Mouse (Mus musculus) CH12.LX (cell line): ENCODE measurements around the gene Taf12. TPM values are rescaled to one million over a fixed set of nuclear protein-coding genes. Genes with fewer than 3 reads are reported as not detected.

Experiments used
- DNase-seq: peaks from one replicate; pipeline ENCODE4 v3.0.0-alpha.2; 2013; ENCODE audit errors: extremely low read depth
- H3K27ac ChIP-seq: 2 replicates; pipeline ENCODE4 v1.5.1; 2012; ENCODE audit warnings: low read depth, mild to moderate bottlenecking, control low read depth, moderate library complexity; ENCODE audit not compliant: insufficient read depth
- H3K27me3 ChIP-seq: replicated peaks from 2 replicates; pipeline ENCODE3; 2012; ENCODE audit warnings: inconsistent platforms
- H3K36me3 ChIP-seq, 2 experiments: replicated peaks in 1 of 2; 2 replicates each; pipeline versions ENCODE3 to v1.6.1; 2012; ENCODE audit warnings: inconsistent platforms in 1 of 2, low read length in 1 of 2, mild to moderate bottlenecking in 1 of 2, mixed read lengths in 1 of 2, moderate library complexity in 1 of 2; ENCODE audit not compliant: control insufficient read depth in 1 of 2, insufficient read depth in 1 of 2
- H3K4me1 ChIP-seq, 2 experiments: 2 replicates each; pipeline ENCODE4 v1.6.1; 2012; ENCODE audit warnings: inconsistent platforms in 1 of 2, moderate library complexity in 1 of 2; ENCODE audit not compliant: insufficient read depth in 2 of 2, control insufficient read depth in 1 of 2
- H3K4me2 ChIP-seq: 2 replicates; pipeline ENCODE4 v1.6.1; 2012; ENCODE audit warnings: low read depth, mild to moderate bottlenecking, control low read depth; ENCODE audit not compliant: poor library complexity, insufficient read depth, severe bottlenecking
- H3K4me3 ChIP-seq, 3 experiments: fragments of 150-350 bp in 1 of 3; sonication (generic) in 1 of 3; replicated peaks in 1 of 3; 2 replicates each; pipeline versions ENCODE3 to v1.5.1; 2011 to 2012; ENCODE audit warnings: low read depth in 2 of 3, low read length in 2 of 3, mild to moderate bottlenecking in 2 of 3, moderate library complexity in 2 of 3, control low read depth in 1 of 3, improper control_type of control experiment in 1 of 3, inconsistent platforms in 1 of 3, mixed read lengths in 1 of 3; ENCODE audit not compliant: poor library complexity in 1 of 3
- H3K79me2 ChIP-seq: replicated peaks from 2 replicates; pipeline ENCODE4 v1.6.1; 2012; ENCODE audit warnings: mild to moderate bottlenecking, moderate library complexity; ENCODE audit not compliant: control insufficient read depth, poor library complexity, insufficient read depth, severe bottlenecking; ENCODE audit errors: extremely low read depth
- H3K9ac ChIP-seq: 2 replicates; pipeline ENCODE4 v1.6.1; 2012; ENCODE audit warnings: low read depth, mild to moderate bottlenecking, control low read depth, moderate library complexity; ENCODE audit not compliant: insufficient read depth
- H3K9me3 ChIP-seq: replicated peaks from 2 replicates; pipeline ENCODE3; 2012; ENCODE audit warnings: low read length, inconsistent platforms, mixed read lengths
- CTCF ChIP-seq, 2 experiments: IDR thresholded peaks in 1 of 2; conservative IDR thresholded peaks in 1 of 2; 2 replicates each; pipeline ENCODE4 v1.5.1; 2011 to 2012; ENCODE audit warnings: low read depth in 2 of 2, low read length in 2 of 2, improper control_type of control experiment in 1 of 2, inconsistent platforms in 1 of 2, mild to moderate bottlenecking in 1 of 2, moderate library complexity in 1 of 2
- HCFC1 ChIP-seq: IDR thresholded peaks from 2 replicates; pipeline ENCODE4 v1.6.1; 2012; ENCODE audit warnings: low read depth, mild to moderate bottlenecking, inconsistent platforms, low read length, improper control_type of control experiment
- IRF4 ChIP-seq: IDR thresholded peaks from 2 replicates; pipeline ENCODE4 v1.6.1; 2014; ENCODE audit warnings: low read depth, mild to moderate bottlenecking, inconsistent platforms, low read length, improper control_type of control experiment
- JUN ChIP-seq: IDR thresholded peaks from 2 replicates; pipeline ENCODE4 v1.6.1; 2011; ENCODE audit warnings: low read depth, mild to moderate bottlenecking, low read length, improper control_type of control experiment, moderate library complexity; ENCODE audit not compliant: insufficient read depth
- JUND ChIP-seq: conservative IDR thresholded peaks from 2 replicates; pipeline ENCODE4 v1.6.1; 2011; ENCODE audit warnings: low read depth, low read length, improper control_type of control experiment
- MAFK ChIP-seq: IDR thresholded peaks from 2 replicates; pipeline ENCODE4 v1.6.1; 2011; ENCODE audit warnings: low read length, improper control_type of control experiment; ENCODE audit not compliant: insufficient replicate concordance
- MAX ChIP-seq: IDR thresholded peaks from 2 replicates; pipeline ENCODE4 v1.6.1; 2011; ENCODE audit warnings: low read length, improper control_type of control experiment
- MAZ ChIP-seq: IDR thresholded peaks from 2 replicates; pipeline ENCODE4 v1.6.1; 2012; ENCODE audit warnings: low read depth, mild to moderate bottlenecking, inconsistent platforms, low read length, improper control_type of control experiment, moderate library complexity
- MEF2A ChIP-seq: IDR thresholded peaks from 2 replicates; pipeline ENCODE4 v1.6.1; 2014; ENCODE audit warnings: low read depth, mild to moderate bottlenecking, inconsistent platforms, low read length, improper control_type of control experiment, borderline replicate concordance
- MYC ChIP-seq: IDR thresholded peaks from 2 replicates; pipeline ENCODE4 v1.6.1; 2011; ENCODE audit warnings: low read depth, mild to moderate bottlenecking, improper control_type of control experiment, low read length
- NELFE ChIP-seq: IDR thresholded peaks from 2 replicates; pipeline ENCODE4 v1.6.1; 2011; ENCODE audit warnings: low read depth, low read length, improper control_type of control experiment
- NRF1 ChIP-seq: IDR thresholded peaks from 2 replicates; pipeline ENCODE4 v1.6.1; 2014; ENCODE audit warnings: low read depth, mild to moderate bottlenecking, inconsistent platforms, low read length, improper control_type of control experiment, moderate library complexity
- PAX5 ChIP-seq: IDR thresholded peaks from 2 replicates; pipeline ENCODE4 v1.6.1; 2012; ENCODE audit warnings: low read length, inconsistent platforms, mixed read lengths
- POLR2AphosphoS2 ChIP-seq: IDR thresholded peaks from 2 replicates; pipeline ENCODE4 v1.6.1; 2011; ENCODE audit warnings: low read depth, low read length, improper control_type of control experiment
- SMC3 ChIP-seq: IDR thresholded peaks from 2 replicates; pipeline ENCODE4 v1.6.1; 2011; ENCODE audit warnings: low read depth, low read length, improper control_type of control experiment
- TBP ChIP-seq: conservative IDR thresholded peaks from 2 replicates; pipeline ENCODE4 v1.6.1; 2011; ENCODE audit warnings: low read depth, low read length, improper control_type of control experiment
- USF2 ChIP-seq: conservative IDR thresholded peaks from 2 replicates; pipeline ENCODE4 v1.6.1; 2011; ENCODE audit warnings: low read depth, low read length, improper control_type of control experiment
- ZKSCAN1 ChIP-seq: IDR thresholded peaks from 2 replicates; pipeline ENCODE4 v1.6.1; 2012; ENCODE audit warnings: low read depth, inconsistent platforms, low read length, improper control_type of control experiment, borderline replicate concordance
- ZMIZ1 ChIP-seq: IDR thresholded peaks from 2 replicates; pipeline ENCODE4 v1.6.1; 2012; ENCODE audit warnings: low read depth, mild to moderate bottlenecking, inconsistent platforms, low read length, improper control_type of control experiment
- dilution Hi-C: fragments of 300-500 bp; cut with MboI; formaldehyde crosslinking; loops from 2 replicates; pipeline ENCODE4 v1.14.3; 2020; ENCODE audit warnings: low sequenced_read_pairs; ENCODE audit not compliant: extremely low pct_unique_long_range_greater_than_20kb, extremely low pct_ligation_motif_present
- in situ Hi-C: fragments of 300-500 bp; cut with MboI; formaldehyde crosslinking; loops from 3 replicates; pipeline ENCODE4 v1.14.3; 2019; ENCODE audit warnings: low sequenced_read_pairs, low pct_ligation_motif_present, low pct_unique_long_range_greater_than_20kb, mixed read lengths
- polyA plus RNA-seq: library from polyadenylated mRNA; unstranded; fragments of >175 nt; gene quantifications from 2 replicates; pipeline ENCODE4 v1.2.1, GENCODE M21; 2012; ENCODE audit warnings: low read depth; ENCODE audit not compliant: insufficient read length
- total RNA-seq, 2 experiments: library from RNA; depleted of rRNA; stranded (reverse); fragments of 300-350 nt in 1 of 2; fragments of >200 nt in 1 of 2; gene quantifications; 2 replicates each; pipeline ENCODE4 v1.2.3; 2012 to 2014

The Taf12 gene
- total and polyA plus RNA-seq, 3 experiments = 29.8 to 74.7 (median 47.8) TPM

GRCm38 (mm10) chr4:132253622-132254021, 20.6 kb upstream of the Taf12 start:
- H3K79me2 ChIP-seq = peaks cover 10% of the 10 kb centered on the region
- H3K9me3 ChIP-seq = no peaks in the 10 kb centered on the region
- H3K27me3 ChIP-seq = no peaks in the 10 kb centered on the region
- H3K4me1 ChIP-seq = peaks cover 7 to 34% of the 10 kb centered on the region in 2 experiments
- H3K4me3 ChIP-seq = no peak overlapping the region
- H3K9ac ChIP-seq = no peak overlapping the region
- H3K4me2 ChIP-seq = no peak overlapping the region
- in situ Hi-C loops = loop anchor here (5.0 kb wide), 1 partner anchor 36 kb away; no protein-coding TSS in a partner anchor
- peaks cover 3 to 37% of the 10 kb centered on the region in 2 experiments for H3K36me3 ChIP-seq
- dilution Hi-C loops = no loop called here
- no peak for DNase-seq
- H3K27ac ChIP-seq = no peak overlapping the region
- TF ChIP-seq USF2 (no peak), JUN (no peak), IRF4 (no peak), POLR2AphosphoS2 (no peak), ZMIZ1 (no peak), NELFE (no peak), MAFK (no peak), MAX (no peak), SMC3 (no peak), PAX5 (no peak), ZKSCAN1 (no peak), MEF2A (no peak), MAZ (no peak), TBP (no peak), NRF1 (no peak), JUND (no peak)
- TF ChIP-seq, all 38 proteins: peak for 0

GRCm38 (mm10) chr4:132254986-132255385, 19.2 kb upstream of the Taf12 start:
- TF ChIP-seq HCFC1 (no peak), CTCF (conservative IDR thresholded peaks at IDR 0.05 in 1 of 2, IDR thresholded peaks at IDR 0.05 in 1 of 2; ENCODE audit: low read depth in 2 of 2, low read length in 2 of 2) (peak in 1 of 2 experiments; percentile 38; a peak in 2 of 4 replicates), MYC (0 out of 2 replicates have a peak, but pooled peaks have one; percentile 21)
- peaks cover 0 to 33% of the 10 kb centered on the region in 2 experiments for H3K36me3 ChIP-seq
- no peak for DNase-seq
- in situ Hi-C loops (loop anchor here (5.0 kb wide), 1 partner anchor 38 kb away; no protein-coding TSS in a partner anchor), dilution Hi-C loops (no loop called here)
- H3K4me2 ChIP-seq = no peak overlapping the region
- no peak overlapping the region for H3K27ac ChIP-seq
- no peak overlapping the region for H3K9ac ChIP-seq
- peaks cover 23% of the 10 kb centered on the region for H3K79me2 ChIP-seq
- peaks cover 9 to 42% of the 10 kb centered on the region in 2 experiments for H3K4me1 ChIP-seq
- H3K27me3 ChIP-seq = no peaks in the 10 kb centered on the region
- no peak overlapping the region for H3K4me3 ChIP-seq
- H3K9me3 ChIP-seq = no peaks in the 10 kb centered on the region
